Mouse (Mus musculus) forebrain, embryonic 15.5 days (tissue): Measurements from ENCODE around the gene Palm. TPM values are rescaled to one million over a fixed set of nuclear protein-coding genes. Genes with fewer than 3 reads are reported as not detected.
A peak's percentile ranks its signal among the peaks of the same experiment; 100 is the strongest.

Experiments used
- ATAC-seq: fragments of 200-750 bp; cut with Nextera tagmentation; replicated peaks from 2 replicates; pipeline ENCODE4 v1.8.0; 2017; ENCODE audit warnings: mild to moderate bottlenecking, moderate TSS enrichment, moderate library complexity
- H3K27ac ChIP-seq: fragments of 300-500 bp; sonication (generic); replicated peaks from 2 replicates; pipeline ENCODE4 v1.5.1; 2015; ENCODE audit warnings: mild to moderate bottlenecking, inconsistent platforms
- H3K27me3 ChIP-seq: fragments of 300-500 bp; sonication (generic); 2 replicates; pipeline ENCODE4 v1.6.1; 2015; ENCODE audit warnings: inconsistent platforms
- H3K36me3 ChIP-seq: fragments of 300-500 bp; sonication (generic); 2 replicates; pipeline ENCODE4 v1.6.1; 2015; ENCODE audit warnings: mild to moderate bottlenecking, inconsistent platforms
- H3K4me1 ChIP-seq: fragments of 300-500 bp; sonication (generic); 2 replicates; pipeline ENCODE4 v1.6.1; 2015; ENCODE audit warnings: inconsistent platforms
- H3K4me2 ChIP-seq: fragments of 300-500 bp; sonication (generic); replicated peaks from 2 replicates; pipeline ENCODE4 v1.6.1; 2015; ENCODE audit warnings: mild to moderate bottlenecking, inconsistent platforms
- H3K4me3 ChIP-seq: fragments of 300-500 bp; sonication (generic); 2 replicates; pipeline ENCODE4 v1.5.1; 2015; ENCODE audit warnings: mild to moderate bottlenecking, inconsistent platforms
- H3K9ac ChIP-seq: fragments of 300-500 bp; sonication (generic); replicated peaks from 2 replicates; pipeline ENCODE4 v1.6.1; 2015; ENCODE audit warnings: mild to moderate bottlenecking, inconsistent platforms
- H3K9me3 ChIP-seq: fragments of 300-500 bp; sonication (generic); 2 replicates; pipeline ENCODE4 v1.6.1; 2016; ENCODE audit warnings: inconsistent platforms
- WGBS: fragments of 180-500 bp; shearing (Covaris S2); methylation state at CpG from one replicate; pipeline ENCODE4 v1.1.7; 2015; ENCODE audit warnings: mixed read lengths; 5-methylcytosine and 5-hydroxymethylcytosine counted together
- polyA plus RNA-seq: library from polyadenylated mRNA; unstranded; fragments of >200 nt; fragmentation: Nextera tagmentation; extraction: Ambion mirVana; gene quantifications from 2 replicates; pipeline ENCODE4 v1.2.1, GENCODE M21; 2015

Palm gene
- polyA plus RNA-seq, 1 experiment from 2014 or later = 325 TPM

- Histone ChIP-seq H3K9me3 (no peaks in the 10 kb centered on the region), H3K27me3 (no peaks in the 10 kb centered on the region), H3K9ac (no peak overlapping the region), H3K4me2 (no peak overlapping the region), H3K36me3 (peaks cover 36% of the 10 kb centered on the region), H3K4me3 (no peak overlapping the region), H3K4me1 (peaks cover 35% of the 10 kb centered on the region), H3K27ac (no peak overlapping the region)
- no peak for ATAC-seq
- 87% methylated on average over 3 of the region's 3 CpGs for WGBS
These were observed 30.5 kb upstream of the Palm start for GRCm38 (mm10) chr10:79762875-79763274.

GRCm38 (mm10) chr10:79764234-79764633 is 29.1 kb upstream of the Palm start:
- Histone ChIP-seq H3K4me1 (peaks cover 44% of the 10 kb centered on the region), H3K4me3 (no peak overlapping the region), H3K27ac (no peak overlapping the region), H3K27me3 (no peaks in the 10 kb centered on the region), H3K9me3 (no peaks in the 10 kb centered on the region), H3K36me3 (peaks cover 22% of the 10 kb centered on the region), H3K4me2 (no peak overlapping the region), H3K9ac (0 out of 2 replicates have a peak overlapping the region, but pooled peaks have one; percentile 0)
- no peak for ATAC-seq
- 86% methylated on average over 7 of the region's 7 CpGs for WGBS

GRCm38 (mm10) chr10:79765228-79765745 is 28.1 kb upstream of the Palm start:
- Histone ChIP-seq H3K27ac (no peak overlapping the region), H3K9ac (peak overlapping the region; percentile 80), H3K27me3 (no peaks in the 10 kb centered on the region), H3K36me3 (peaks cover 20% of the 10 kb centered on the region), H3K9me3 (no peaks in the 10 kb centered on the region), H3K4me1 (peaks cover 44% of the 10 kb centered on the region), H3K4me2 (peak overlapping the region; percentile 86), H3K4me3 (peak overlapping the region; percentile 64)
- 66% methylated on average over 2 of the region's 2 CpGs for WGBS
- ATAC-seq = no peak

- no peak for ATAC-seq
- Histone ChIP-seq H3K4me1 (peaks cover 44% of the 10 kb centered on the region), H3K4me3 (peak overlapping the region; percentile 64), H3K9me3 (no peaks in the 10 kb centered on the region), H3K36me3 (peaks cover 13% of the 10 kb centered on the region), H3K27me3 (no peaks in the 10 kb centered on the region), H3K9ac (peak overlapping the region; percentile 80), H3K4me2 (peak overlapping the region; percentile 86), H3K27ac (peak overlapping the region; percentile 95)
- 8% methylated on average over 16 of the region's 16 CpGs for WGBS
These were observed 27.3 kb upstream of the Palm start for GRCm38 (mm10) chr10:79766001-79766507.

GRCm38 (mm10) chr10:79766508-79767325 is 26.7 kb upstream of the Palm start, which contains the start of gene Rnf126:
Rnf126 (minus strand) TSS chr10:79766952.
- Histone ChIP-seq H3K9me3 (no peaks in the 10 kb centered on the region), H3K36me3 (peaks cover 6% of the 10 kb centered on the region), H3K27ac (peak within 1 kb of the TSS; percentile 95), H3K27me3 (no peaks in the 10 kb centered on the region), H3K4me3 (peak within 1 kb of the TSS; percentile 64), H3K4me2 (peak within 1 kb of the TSS; percentile 86), H3K9ac (peak within 1 kb of the TSS; percentile 80), H3K4me1 (peaks cover 44% of the 10 kb centered on the region)
- ATAC-seq = peak; percentile 83
- under 1% methylated on average over 101 of the region's 101 CpGs for WGBS

- H3K27ac ChIP-seq = peak overlapping the region; percentile 95
- H3K27me3 ChIP-seq = no peaks in the 10 kb centered on the region
- peak; percentile 87 for ATAC-seq
- peak overlapping the region; percentile 64 for H3K4me3 ChIP-seq
- H3K4me1 ChIP-seq = peaks cover 44% of the 10 kb centered on the region
- no peaks in the 10 kb centered on the region for H3K36me3 ChIP-seq
- peak overlapping the region; percentile 86 for H3K4me2 ChIP-seq
- WGBS = 10% methylated on average over 40 of the region's 40 CpGs
- H3K9ac ChIP-seq = peak overlapping the region; percentile 80
- no peaks in the 10 kb centered on the region for H3K9me3 ChIP-seq
These were observed 25.8 kb upstream of the Palm start for GRCm38 (mm10) chr10:79767372-79768244.

GRCm38 (mm10) chr10:79768400-79768799 is 25.0 kb upstream of the Palm start:
- Histone ChIP-seq H3K4me1 (peaks cover 44% of the 10 kb centered on the region), H3K9ac (no peak overlapping the region), H3K36me3 (no peaks in the 10 kb centered on the region), H3K9me3 (no peaks in the 10 kb centered on the region), H3K27me3 (no peaks in the 10 kb centered on the region), H3K27ac (peak overlapping the region; percentile 95; the same call in 1 of the 2 replicates), H3K4me3 (no peak overlapping the region), H3K4me2 (no peak overlapping the region)
- no peak for ATAC-seq
- WGBS = 2% methylated on average over 5 of the region's 5 CpGs

GRCm38 (mm10) chr10:79769329-79769728 is 24.0 kb upstream of the Palm start:
- H3K4me3 ChIP-seq = no peak overlapping the region
- 72% methylated on average over 4 of the region's 4 CpGs for WGBS
- no peak for ATAC-seq

GRCm38 (mm10) chr10:79772320-79772719 is 21.1 kb upstream of the Palm start:
- H3K4me3 ChIP-seq = no peak overlapping the region
- peaks cover 12% of the 10 kb centered on the region for H3K27me3 ChIP-seq
- H3K27ac ChIP-seq = no peak overlapping the region
- no peaks in the 10 kb centered on the region for H3K36me3 ChIP-seq
- no peaks in the 10 kb centered on the region; the same call in 1 of the 2 replicates for H3K9me3 ChIP-seq
- no peak overlapping the region for H3K9ac ChIP-seq
- 95% methylated on average over 3 of the region's 3 CpGs for WGBS
- no peak for ATAC-seq
- H3K4me2 ChIP-seq = no peak overlapping the region
- peaks cover 18% of the 10 kb centered on the region for H3K4me1 ChIP-seq

More at GRCm38 (mm10) chr10:79769329-79769728, 24.0 kb upstream of the Palm start:
- Histone ChIP-seq H3K9me3 (no peaks in the 10 kb centered on the region), H3K27ac (no peak overlapping the region), H3K4me2 (no peak overlapping the region), H3K9ac (no peak overlapping the region), H3K4me1 (peaks cover 35% of the 10 kb centered on the region), H3K27me3 (no peaks in the 10 kb centered on the region), H3K36me3 (no peaks in the 10 kb centered on the region)

- 94% methylated on average over 2 of the region's 2 CpGs for WGBS
These were observed 20.2 kb upstream of the Palm start for GRCm38 (mm10) chr10:79773208-79773607.

GRCm38 (mm10) chr10:79774486-79775279 is 18.7 kb upstream of the Palm start:
- H3K36me3 ChIP-seq = no peaks in the 10 kb centered on the region
- 57% methylated on average over 5 of the region's 5 CpGs for WGBS
- H3K4me2 ChIP-seq = no peak overlapping the region
- H3K9me3 ChIP-seq = no peaks in the 10 kb centered on the region; the same call in 1 of the 2 replicates
- peaks cover 33% of the 10 kb centered on the region for H3K27me3 ChIP-seq
- no peak overlapping the region for H3K9ac ChIP-seq
- H3K27ac ChIP-seq = no peak overlapping the region
- H3K4me3 ChIP-seq = no peak overlapping the region
- no peak for ATAC-seq
- H3K4me1 ChIP-seq = peaks cover 12% of the 10 kb centered on the region

More at GRCm38 (mm10) chr10:79773208-79773607, 20.2 kb upstream of the Palm start:
- no peak overlapping the region for H3K9ac ChIP-seq
- ATAC-seq = no peak
- no peak overlapping the region for H3K4me2 ChIP-seq
- no peak overlapping the region for H3K27ac ChIP-seq
- H3K4me1 ChIP-seq = peaks cover 17% of the 10 kb centered on the region
- H3K4me3 ChIP-seq = no peak overlapping the region
- H3K9me3 ChIP-seq = no peaks in the 10 kb centered on the region; the same call in 1 of the 2 replicates
- peaks cover 20% of the 10 kb centered on the region for H3K27me3 ChIP-seq
- H3K36me3 ChIP-seq = no peaks in the 10 kb centered on the region
